Mouse (Mus musculus) hindbrain, postnatal 0 days (tissue): ENCODE measurements at regions not wholly inside any gene's neighbourhood (a gene's known extent, or its start where the extent isn't known, plus 50 kb on each side); places are given as distances from the start of the nearest gene placed in this dataset.

Source experiments
- ATAC-seq: fragments of 200-750 bp; cut with Nextera tagmentation; 2 replicates; pipeline ENCODE4 v1.8.0; 2017; ENCODE audit warnings: mild to moderate bottlenecking, moderate TSS enrichment, moderate library complexity
- DNase-seq: peaks from one replicate; pipeline ENCODE4 v3.0.0-alpha.2; 2015; ENCODE audit warnings: low spot score
- H3K27ac ChIP-seq: fragments of 300-500 bp; sonication (generic); 2 replicates; pipeline ENCODE4 v1.5.1; 2014; ENCODE audit warnings: mild to moderate bottlenecking
- H3K27me3 ChIP-seq: fragments of 300-500 bp; sonication (generic); 2 replicates; pipeline ENCODE4 v1.6.1; 2014; ENCODE audit warnings: low read length, mixed read lengths; ENCODE audit not compliant: insufficient read depth
- H3K36me3 ChIP-seq: fragments of 300-500 bp; sonication (generic); 2 replicates; pipeline ENCODE4 v1.6.1; 2014; ENCODE audit warnings: low read length, mixed read lengths; ENCODE audit not compliant: insufficient read depth
- H3K4me1 ChIP-seq: fragments of 300-500 bp; sonication (generic); 2 replicates; pipeline ENCODE4 v1.6.1; 2014; ENCODE audit warnings: antibody characterized with exemption, low read length, mixed read lengths; ENCODE audit not compliant: insufficient read depth
- H3K4me2 ChIP-seq: fragments of 300-500 bp; sonication (generic); 2 replicates; pipeline ENCODE4 v1.6.1; 2014; ENCODE audit warnings: low read depth, mild to moderate bottlenecking, low read length, moderate library complexity, mixed read lengths
- H3K4me3 ChIP-seq: fragments of 300-500 bp; sonication (generic); 2 replicates; pipeline ENCODE4 v1.5.1; 2014; ENCODE audit warnings: low read length
- H3K9ac ChIP-seq: fragments of 300-500 bp; sonication (generic); replicated peaks from 2 replicates; pipeline ENCODE4 v1.6.1; 2014; ENCODE audit warnings: mild to moderate bottlenecking, low read length, moderate library complexity, mixed read lengths
- H3K9me3 ChIP-seq: fragments of 300-500 bp; sonication (generic); 2 replicates; pipeline ENCODE4 v1.6.1; 2016; ENCODE audit warnings: low read length, mixed read lengths
- CTCF ChIP-seq: IDR thresholded peaks from 2 replicates; pipeline ENCODE4 v1.5.1; 2016; ENCODE audit warnings: antibody characterized with exemption, control low read depth, low read depth
- whole genome bisulfite sequencing: fragments of 180-500 bp; shearing (Covaris S2); extraction: QIAGEN DNeasy Blood & Tissue Kit; methylation state at CpG from one replicate; pipeline ENCODE4 v1.1.7; 2014; 5-methylcytosine and 5-hydroxymethylcytosine counted together

GRCm38 (mm10) chr1:121116626-121117025, 215.8 kb downstream of the Insig2 start:
- H3K4me3 ChIP-seq, result no peak overlapping the region
- H3K27me3 ChIP-seq, result no peaks in the 10 kb centered on the region
- ATAC-seq (no peak), DNase-seq (no peak)
- no peaks in the 10 kb centered on the region for H3K9me3 ChIP-seq
- H3K36me3 ChIP-seq, result no peaks in the 10 kb centered on the region
- H3K9ac ChIP-seq, result no peak overlapping the region
- 54% methylated on average over 5 of the region's 5 CpGs for WGBS
- no peaks in the 10 kb centered on the region for H3K4me1 ChIP-seq
- TF ChIP-seq CTCF, result no peak
- no peak overlapping the region for H3K27ac ChIP-seq
- no peak overlapping the region for H3K4me2 ChIP-seq

- DNase-seq (no peak), ATAC-seq (no peak)
- Histone ChIP-seq H3K9me3 (no peaks in the 10 kb centered on the region), H3K4me2 (no peak overlapping the region), H3K4me1 (no peaks in the 10 kb centered on the region), H3K36me3 (no peaks in the 10 kb centered on the region), H3K27me3 (no peaks in the 10 kb centered on the region), H3K27ac (no peak overlapping the region), H3K4me3 (no peak overlapping the region), H3K9ac (no peak overlapping the region)
- no peak for TF ChIP-seq CTCF
Measured at GRCm38 (mm10) chr1:121123436-121123835, 209.0 kb downstream of the Insig2 start.

- ATAC-seq (no peak), DNase-seq (no peak)
- no peaks in the 10 kb centered on the region for H3K27me3 ChIP-seq
- WGBS, result 39% methylated on average over 4 of the region's 4 CpGs
- H3K4me3 ChIP-seq, result no peak overlapping the region
- TF ChIP-seq CTCF, result no peak
- no peaks in the 10 kb centered on the region for H3K9me3 ChIP-seq
- H3K36me3 ChIP-seq, result no peaks in the 10 kb centered on the region
- H3K27ac ChIP-seq, result no peak overlapping the region
- H3K4me2 ChIP-seq, result no peak overlapping the region
- H3K9ac ChIP-seq, result no peak overlapping the region
- H3K4me1 ChIP-seq, result no peaks in the 10 kb centered on the region
Measured at GRCm38 (mm10) chr1:121136284-121136683, 196.1 kb downstream of the Insig2 start.

- Histone ChIP-seq H3K4me3 (no peak overlapping the region), H3K27ac (no peak overlapping the region), H3K9me3 (no peaks in the 10 kb centered on the region), H3K9ac (no peak overlapping the region), H3K4me2 (no peak overlapping the region), H3K4me1 (no peaks in the 10 kb centered on the region), H3K27me3 (no peaks in the 10 kb centered on the region), H3K36me3 (no peaks in the 10 kb centered on the region)
- 94% methylated on average over 4 of the region's 4 CpGs for WGBS
- no peak for TF ChIP-seq CTCF
- ATAC-seq (no peak), DNase-seq (no peak)
Measured at GRCm38 (mm10) chr1:121136846-121137245, 195.5 kb downstream of the Insig2 start.

- TF ChIP-seq CTCF, result no peak
- ATAC-seq (no peak), DNase-seq (no peak)
- H3K4me3 ChIP-seq, result no peak overlapping the region
- 94% methylated on average over 1 of the region's 1 CpGs for WGBS
- no peak overlapping the region for H3K9ac ChIP-seq
- H3K9me3 ChIP-seq, result no peaks in the 10 kb centered on the region
- no peaks in the 10 kb centered on the region for H3K4me1 ChIP-seq
- H3K36me3 ChIP-seq, result no peaks in the 10 kb centered on the region
- H3K27ac ChIP-seq, result no peak overlapping the region
- no peak overlapping the region for H3K4me2 ChIP-seq
- H3K27me3 ChIP-seq, result no peaks in the 10 kb centered on the region
Measured at GRCm38 (mm10) chr1:121144981-121145380, 187.4 kb downstream of the Insig2 start.

- H3K27ac ChIP-seq, result no peak overlapping the region
- no peak overlapping the region for H3K4me3 ChIP-seq
- no peaks in the 10 kb centered on the region for H3K36me3 ChIP-seq
- no peaks in the 10 kb centered on the region for H3K27me3 ChIP-seq
- H3K9ac ChIP-seq, result no peak overlapping the region
- 82% methylated on average over 5 of the region's 5 CpGs for WGBS
- ATAC-seq (no peak), DNase-seq (no peak)
- H3K4me2 ChIP-seq, result no peak overlapping the region
- H3K4me1 ChIP-seq, result no peaks in the 10 kb centered on the region
- H3K9me3 ChIP-seq, result no peaks in the 10 kb centered on the region
- TF ChIP-seq CTCF, result no peak
Measured at GRCm38 (mm10) chr1:121153476-121153875, 178.9 kb downstream of the Insig2 start.

- no peak for ATAC-seq
- Histone ChIP-seq H3K9me3 (no peaks in the 10 kb centered on the region), H3K9ac (no peak overlapping the region), H3K4me3 (no peak overlapping the region), H3K4me1 (no peaks in the 10 kb centered on the region), H3K27ac (no peak overlapping the region), H3K36me3 (no peaks in the 10 kb centered on the region), H3K4me2 (no peak overlapping the region), H3K27me3 (no peaks in the 10 kb centered on the region)
- DNase-seq, result peak; percentile 19
- TF ChIP-seq CTCF, result no peak
- WGBS, result 19% methylated on average over 8 of the region's 8 CpGs
Measured at GRCm38 (mm10) chr1:121154616-121155015, 177.8 kb downstream of the Insig2 start.
